Mouse (Mus musculus) CD4-positive, CD25-positive, alpha-beta regulatory T cell, adult 2 months (primary cell): ENCODE measurements at regions not wholly inside any gene's neighbourhood (a gene's known extent, or its start where the extent isn't known, plus 50 kb on each side); places are given as distances from the start of the nearest gene placed in this dataset.

Experiments used
- DNase-seq: peaks from one replicate; pipeline ENCODE4 v3.0.0-alpha.2; 2012; ENCODE audit warnings: low read depth, low spot score

DNA sequence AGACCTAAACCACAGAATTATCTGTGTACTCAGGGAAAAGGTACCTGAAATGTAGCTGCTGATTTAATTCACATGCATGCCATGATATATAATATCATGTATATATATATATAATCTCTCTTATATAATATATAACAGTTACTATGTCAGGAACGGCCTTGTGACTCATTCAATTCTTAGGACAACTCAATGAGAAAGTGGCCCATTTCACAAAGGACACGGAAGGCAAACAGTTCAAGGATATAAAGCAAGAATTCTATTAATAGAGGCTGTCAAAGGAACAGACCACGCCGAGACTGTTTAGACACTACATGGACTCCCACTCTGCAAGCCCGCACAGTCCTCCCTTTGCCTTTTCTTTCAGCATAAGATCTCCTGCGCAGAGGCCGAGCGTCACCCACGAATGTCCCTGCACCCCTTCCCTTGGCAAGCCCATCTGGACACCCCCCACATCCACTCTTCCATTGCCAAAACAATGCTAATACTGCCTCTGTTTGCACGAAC is 148.0 kb upstream of the Klf14 start:
- DNase-seq = no peak

DNA sequence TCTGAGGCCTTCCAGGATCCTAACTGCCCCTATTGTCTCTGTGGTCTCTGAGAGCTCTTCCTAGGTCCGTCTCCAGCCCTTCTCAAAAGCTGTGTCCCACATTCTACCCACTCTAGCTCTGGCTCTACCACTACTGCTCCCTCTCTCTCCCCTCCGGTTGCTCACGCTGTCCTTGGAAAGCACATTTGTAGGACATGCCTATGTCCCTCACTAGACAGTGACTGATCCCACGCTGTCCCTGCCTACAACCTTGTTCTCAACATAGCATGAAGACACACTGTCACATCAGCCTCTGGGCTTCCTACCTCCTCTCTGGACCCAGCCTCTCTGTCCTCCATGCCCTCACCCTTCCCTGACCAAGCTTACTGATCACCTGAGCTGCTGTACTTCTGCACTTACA is 148.5 kb upstream of the Klf14 start:
- DNase-seq = no peak

DNA sequence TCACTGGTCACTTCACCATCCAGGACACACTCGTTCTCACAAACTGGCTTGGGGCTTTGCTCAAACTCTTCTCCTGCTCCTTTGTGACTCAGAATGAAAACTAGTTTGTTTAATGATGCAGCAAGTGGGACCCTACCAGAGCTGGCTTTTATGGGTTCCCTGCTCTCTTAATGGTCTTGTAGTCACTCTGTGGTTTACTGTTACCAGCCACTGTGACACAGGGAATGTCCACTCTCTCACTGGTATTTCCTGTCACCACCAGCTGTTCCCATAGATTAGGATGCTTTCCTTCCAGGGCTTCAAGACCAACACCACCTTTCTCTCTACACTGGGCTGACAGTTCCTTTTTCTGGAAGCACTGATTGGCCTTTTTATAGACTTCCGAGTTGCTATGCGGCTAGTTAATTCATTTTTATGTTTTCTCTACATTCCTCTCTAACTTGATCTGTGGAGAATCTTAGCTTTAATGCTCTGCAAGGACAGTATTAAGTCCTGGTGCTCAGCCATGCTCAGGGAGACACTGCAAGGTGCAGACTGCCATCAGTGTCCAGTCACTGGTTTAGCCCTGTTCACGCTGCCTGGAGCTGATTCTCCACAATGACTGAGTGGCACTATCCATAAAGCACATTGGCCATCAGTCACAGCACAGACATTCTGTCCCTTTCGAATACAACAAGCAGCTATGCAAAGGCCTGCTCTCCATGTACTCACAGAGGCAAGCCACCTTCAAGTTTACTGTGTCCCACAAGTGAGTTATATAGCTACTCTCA is 149.2 kb upstream of the Klf14 start:
- DNase-seq = no peak

DNA sequence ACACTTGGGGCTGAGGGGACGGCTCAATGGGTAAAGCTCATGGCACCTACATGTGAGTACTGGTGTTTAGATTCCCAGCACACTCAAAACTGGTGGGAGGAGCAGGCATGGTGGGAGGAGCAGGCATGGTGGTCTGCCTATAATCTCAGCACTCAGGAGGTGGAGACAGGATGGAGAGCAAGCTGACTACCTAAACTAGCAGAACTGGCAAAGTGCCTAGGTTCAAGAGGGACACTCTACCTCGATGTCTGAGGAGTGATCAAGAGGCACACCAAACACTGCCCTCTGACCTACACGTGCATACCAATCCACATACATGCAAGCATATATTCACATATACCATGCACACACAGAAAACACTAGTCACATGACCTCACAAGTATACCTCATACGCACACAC is 150.7 kb upstream of the Klf14 start:
- DNase-seq = no peak

DNA sequence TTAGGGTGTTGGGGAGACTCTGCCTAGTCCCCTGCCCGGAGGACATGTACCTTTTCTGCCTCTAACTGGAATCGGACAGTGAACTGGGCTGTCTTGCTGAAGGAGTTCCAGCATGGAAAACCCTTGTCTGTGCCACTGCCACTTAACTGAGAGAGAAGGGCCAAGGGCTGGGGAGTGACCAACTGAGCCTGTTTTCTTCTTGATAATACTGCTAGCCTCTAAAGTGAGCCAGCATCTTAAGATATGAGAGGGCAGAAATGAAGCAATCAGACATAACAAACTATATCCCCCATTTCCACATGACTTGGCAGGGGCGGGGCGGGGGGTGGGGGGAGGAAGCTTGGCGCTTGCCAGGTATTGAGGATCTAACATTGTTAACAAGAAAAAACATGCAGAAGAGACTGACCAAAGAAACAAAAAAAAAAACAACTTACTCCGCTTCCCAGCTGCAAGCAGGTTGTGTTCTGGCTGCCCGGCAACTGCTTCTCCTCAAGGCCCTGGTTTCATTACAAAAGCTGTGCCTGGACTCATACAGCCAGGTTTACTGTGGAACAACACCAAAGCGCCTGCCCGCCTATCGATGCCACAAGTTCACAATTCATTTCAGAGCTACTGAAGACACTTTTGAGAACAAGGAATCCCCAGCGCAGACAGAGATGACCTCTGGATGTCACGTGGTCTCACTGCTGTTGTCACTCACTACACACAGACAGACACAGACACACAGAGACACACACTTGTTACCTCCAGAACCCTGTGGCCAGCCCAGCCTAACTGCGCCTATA is 153.6 kb upstream of the Klf14 start:
- no peak for DNase-seq

DNA sequence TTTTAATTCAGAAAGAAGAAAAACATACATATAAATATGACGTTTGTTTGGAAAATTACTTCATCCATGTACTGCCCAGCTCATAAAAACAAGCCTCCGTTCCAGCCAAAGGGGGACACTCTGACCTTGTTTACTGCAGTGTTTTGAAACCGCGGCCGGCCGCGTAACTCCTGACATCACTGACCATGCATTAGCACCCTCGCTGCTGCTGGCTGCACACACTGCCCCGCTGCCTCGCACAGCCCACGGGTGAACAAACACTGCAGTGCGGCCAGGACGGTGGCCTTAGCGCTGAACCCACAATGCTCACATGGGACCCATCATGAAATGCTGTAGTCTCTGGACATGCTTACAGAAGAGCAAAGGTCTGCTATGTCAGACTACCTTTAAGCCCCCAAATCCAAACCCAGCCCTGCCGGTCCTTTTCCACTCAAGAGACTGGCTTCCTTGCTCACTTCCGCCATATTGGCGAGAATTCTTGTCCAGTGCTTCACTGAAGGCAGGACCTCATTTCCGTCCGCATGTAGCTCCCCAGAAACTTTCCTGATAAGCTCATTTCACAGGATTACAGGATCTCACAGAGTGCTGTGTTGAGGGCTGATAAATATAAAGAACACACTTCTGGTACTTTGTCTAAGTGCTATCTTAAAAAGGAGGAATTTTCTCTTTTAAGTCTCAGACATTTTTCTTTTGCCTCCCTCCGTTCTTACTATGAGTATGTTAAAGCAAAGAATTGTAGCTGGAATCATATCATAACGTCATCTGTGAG is 154.9 kb upstream of the Klf14 start:
- DNase-seq = no peak

DNA sequence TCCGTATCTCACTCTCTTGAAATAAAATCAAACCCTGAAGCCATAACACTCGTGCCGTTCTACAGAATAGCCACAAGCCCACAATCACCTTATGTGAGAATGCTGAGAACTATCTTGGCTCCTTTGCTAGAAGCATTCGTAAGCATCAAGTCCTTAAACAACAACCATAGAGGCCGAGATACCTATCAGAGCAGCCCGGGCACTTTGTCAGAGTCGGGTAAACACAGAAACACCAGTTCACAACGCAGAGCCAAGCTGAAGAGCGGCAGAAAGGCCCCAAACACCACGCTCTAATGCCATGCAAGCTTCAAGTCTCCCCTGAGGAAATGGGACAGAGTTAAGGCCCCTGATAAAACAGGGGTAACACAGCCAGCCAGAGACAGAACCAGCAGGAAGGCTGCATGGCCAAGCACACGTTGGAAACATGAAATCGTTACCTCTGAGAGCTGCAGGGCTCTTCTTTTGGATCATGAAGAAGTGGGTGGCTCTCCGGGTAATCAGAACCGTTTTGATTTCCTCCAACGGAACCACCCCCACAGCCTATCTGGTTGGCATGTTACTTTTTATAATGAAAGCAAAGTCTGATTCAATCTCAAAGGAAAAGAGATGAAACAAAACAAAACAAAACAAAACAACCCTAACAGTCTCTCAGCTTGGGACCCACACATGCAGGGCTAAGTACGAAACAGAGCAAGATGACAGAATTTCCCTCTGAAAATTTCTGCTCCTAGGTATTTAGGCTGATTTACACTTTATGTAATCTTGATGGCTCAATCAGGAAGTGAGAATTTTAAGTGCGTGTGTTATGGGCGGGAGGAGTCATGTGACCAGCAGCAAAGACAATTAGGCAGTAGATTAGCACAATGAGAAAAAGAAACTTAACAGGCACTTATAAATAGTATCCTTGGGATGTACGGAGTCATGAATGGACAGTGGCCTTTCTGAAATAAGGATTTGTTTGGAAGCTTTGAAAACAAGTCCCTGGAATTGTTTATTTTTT is 155.8 kb upstream of the Klf14 start:
- peak; percentile 80 for DNase-seq

DNA sequence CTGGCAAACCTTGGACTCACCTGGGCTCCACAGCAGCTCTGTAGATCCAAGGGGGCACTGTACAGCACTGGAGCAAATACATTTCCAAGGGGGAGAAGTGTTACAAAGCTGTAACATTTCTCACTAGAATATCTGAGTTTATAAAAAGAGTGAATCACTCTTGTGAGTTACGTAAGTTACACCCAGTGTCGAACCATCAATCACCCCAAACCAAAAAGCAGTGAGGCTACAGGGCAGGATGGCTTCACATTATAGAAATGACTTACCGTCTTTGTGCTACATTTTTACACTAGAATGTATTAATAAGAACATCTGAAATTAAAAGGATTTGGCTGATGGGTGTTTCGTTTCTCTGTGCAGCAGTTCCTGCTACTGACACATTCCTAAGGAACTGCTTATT is 156.7 kb upstream of the Klf14 start:
- no peak for DNase-seq

DNA sequence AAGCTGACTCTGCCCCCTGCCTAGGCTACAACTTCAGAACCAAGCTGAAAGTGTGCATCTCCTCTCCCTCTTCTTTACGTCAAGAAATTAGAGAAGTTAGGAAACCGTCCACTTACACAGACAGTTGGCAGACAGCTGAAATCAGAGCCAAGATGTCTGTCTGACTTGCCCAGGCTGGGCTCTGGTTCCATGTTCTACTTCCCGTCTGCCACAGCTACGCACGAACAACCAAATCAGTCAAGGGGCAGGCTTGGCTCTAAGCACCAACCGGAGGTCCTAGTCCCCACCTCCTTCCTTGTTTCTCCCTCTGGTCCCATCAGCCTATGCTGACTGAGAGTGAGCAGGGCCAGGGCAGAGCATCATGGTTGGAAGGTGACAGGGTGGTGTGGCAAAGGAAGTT is 157.5 kb upstream of the Klf14 start:
- DNase-seq = no peak

DNA sequence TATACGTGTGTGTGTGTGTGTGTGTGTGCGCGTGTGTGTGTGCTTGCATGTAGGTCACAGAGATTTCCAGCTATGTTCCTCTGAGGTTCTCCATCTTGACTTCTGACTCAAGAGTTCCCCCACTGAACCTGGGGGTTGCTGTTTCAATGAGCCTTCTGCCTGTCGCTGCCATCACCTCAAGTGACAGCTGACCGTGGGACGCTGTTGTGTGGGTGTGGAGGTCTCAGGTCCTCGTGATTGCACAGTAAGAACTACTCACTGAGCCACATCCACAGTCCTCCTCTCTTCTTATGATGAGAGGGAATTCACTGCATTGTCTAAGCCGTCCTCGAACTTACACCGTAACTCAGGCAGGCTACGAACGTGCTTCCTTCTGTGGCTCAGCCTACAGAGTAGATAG is 158.8 kb upstream of the Klf14 start:
- DNase-seq = peak; percentile 29

DNA sequence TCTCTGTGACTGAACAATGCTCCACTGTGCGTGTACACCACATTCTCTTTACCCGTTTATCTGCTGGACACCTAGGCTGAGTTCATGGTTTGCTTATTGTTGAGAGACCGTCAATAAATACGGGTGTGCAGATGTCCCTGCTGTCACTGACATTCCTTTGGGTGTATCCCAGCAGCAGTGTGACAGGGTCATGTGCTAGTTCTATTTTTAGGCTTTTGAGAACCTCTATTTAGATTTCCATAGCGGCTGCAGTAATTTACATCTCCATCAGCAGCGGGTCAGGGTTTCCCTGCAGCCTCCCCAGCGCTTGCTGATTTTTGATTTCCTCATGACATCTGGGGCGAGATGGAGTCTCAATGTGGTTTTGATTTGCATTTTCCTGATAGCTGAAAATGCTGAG is 162.1 kb upstream of the Klf14 start:
- no peak for DNase-seq

DNA sequence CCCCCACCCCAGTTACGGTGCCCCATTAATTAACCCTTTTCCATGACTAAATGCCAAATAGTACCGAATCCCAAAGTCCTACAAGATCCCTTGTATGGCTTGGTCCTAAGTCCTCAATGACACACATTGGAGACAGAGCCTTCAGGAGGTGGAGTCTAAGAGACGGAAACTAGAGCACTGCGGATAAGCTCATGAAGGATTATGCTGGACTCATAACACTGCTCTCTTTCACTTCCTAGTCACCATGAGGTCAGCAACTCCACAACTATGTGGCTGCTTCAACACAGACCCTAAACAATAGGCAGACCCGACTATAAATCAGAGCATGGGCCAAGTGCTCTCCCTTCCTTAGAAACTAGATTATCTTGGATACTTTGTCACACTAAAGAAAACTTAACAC is 164.0 kb upstream of the Klf14 start:
- no peak for DNase-seq

DNA sequence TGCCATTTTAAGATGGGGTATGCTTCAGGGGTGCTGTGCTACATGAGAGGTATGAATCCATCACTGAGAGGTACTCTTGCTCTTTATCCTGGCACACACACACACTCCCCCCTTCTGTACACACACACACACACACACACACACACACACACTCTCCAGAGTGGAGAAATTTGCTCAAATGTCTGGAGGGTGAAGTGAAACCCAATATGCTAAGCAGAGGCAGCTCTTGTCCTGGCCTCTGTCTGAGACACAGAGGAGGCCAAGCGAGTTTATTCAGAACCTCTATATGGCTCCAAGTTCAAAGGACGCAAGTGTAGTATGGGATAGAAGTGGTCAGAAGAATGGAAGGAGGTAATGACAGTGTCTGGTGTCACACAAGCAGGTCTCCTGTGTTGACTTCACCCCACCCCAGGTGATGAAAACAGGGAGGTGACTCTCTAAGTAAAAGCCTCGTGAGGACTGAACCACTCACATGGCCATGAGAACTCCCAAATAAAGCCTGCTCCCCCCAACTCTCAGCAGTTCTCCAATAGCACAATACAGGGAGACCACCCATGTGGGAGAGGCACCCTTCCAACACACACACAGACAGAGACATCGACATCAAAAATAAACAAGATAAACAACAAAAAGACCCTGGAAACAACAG is 164.6 kb upstream of the Klf14 start:
- no peak for DNase-seq

DNA sequence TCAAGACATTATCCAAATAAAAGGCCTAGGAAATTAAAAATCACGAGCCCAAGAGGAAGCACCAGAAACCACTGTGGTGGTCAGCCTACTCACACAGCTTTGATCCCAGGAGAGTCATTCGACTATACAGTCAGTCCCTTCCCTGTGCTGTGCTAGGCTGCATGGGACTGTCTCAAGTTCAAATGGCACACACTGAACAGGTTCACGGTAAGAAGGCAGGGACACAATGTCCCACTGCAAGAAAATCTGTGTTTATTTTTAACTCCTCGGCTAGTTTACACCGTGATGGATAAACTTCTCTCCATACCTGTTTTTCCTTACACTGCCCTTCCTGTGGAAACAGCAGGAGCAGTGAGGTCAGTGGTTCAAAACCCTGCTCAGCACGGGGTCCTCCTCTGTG is 165.2 kb upstream of the Klf14 start:
- peak; percentile 27 for DNase-seq

DNA sequence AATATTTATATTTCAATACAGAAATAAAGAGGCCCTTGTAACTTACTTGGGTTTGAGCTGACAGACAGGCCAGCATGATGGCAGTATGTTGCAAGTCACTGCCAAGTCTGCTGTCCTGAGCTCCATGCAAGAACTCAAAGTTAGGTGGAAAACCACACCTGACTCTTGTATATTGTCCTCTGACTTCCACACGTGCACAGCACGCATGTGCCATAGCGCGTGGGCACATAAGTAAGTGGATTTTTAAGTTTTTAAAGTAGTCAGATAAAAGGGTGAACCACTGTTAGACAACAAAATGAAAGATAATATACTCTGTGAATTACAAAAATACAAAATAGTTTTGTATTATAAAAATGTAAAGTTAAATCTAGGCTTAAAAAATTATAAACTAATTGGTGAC is 166.0 kb upstream of the Klf14 start:
- DNase-seq = peak; percentile 34

DNA sequence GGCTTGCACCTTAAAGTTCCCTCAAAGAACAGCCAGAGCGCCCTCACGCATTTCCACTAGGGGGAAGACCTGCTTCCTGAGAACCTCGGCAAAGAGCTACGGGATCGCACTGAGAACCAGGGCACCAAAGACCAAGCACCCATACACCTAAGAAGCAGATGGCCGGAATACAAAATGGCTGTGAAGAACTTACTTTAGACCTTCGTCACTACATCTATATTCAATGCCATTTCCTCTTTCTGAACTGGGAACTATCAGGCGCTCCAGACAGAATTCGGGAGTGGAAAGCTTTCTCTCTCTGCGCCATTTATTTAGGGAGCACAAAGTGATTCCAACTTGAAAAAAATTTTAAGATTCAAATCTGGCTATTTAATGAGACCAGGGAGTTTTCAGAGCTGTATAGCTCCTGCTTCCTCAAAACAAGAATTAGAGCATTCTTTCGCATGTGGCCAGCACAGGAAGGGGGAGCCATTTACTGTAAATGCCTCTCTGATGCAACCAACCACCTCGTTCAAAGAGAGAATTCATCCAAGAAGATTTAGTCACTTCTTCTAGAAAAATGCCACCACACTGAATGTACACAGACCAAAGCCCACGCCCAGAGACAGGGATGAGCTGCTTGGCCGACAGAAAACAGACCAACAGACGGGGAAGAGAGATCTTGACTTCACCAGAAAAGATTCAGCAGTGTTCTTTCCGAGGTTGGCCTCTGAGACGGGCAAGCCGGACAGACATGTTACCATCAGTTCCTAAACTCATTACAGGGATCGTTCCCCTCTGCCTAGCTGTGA is 166.6 kb upstream of the Klf14 start:
- DNase-seq = peak; percentile 85

DNA sequence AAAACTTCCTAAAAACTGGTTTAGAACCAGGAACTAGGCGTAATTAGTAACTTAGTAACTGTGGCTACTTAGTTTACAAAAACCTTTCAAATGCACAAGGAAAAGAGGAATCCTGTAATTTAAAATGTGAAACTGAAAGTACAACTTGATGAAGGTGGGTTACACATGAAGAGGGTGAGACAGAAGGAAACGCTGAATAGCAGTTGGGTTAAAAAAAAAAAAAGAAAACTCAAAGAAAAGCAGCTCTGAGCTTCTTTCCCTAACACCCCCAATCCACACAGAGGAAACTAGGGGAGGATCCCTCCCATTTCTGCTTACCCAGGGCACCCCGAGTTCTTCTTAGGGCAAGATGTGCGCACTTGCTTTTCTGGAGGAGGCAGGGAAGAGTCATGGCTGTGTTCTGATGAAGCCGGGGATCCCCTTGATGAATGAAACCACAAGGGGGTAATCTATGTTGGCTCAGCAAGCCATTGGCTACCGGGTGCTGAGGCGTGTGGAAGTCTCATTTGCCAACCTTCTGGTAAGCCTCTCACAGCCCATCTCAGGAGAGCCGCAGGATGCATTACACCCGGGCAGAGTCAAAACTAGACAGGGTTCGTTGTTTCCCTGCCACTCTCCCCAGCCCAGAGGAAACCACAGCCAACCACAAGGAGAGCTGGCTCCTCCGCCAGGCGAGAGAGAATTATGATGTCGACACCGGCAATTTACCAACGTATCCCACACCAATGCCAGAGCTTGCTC is 167.4 kb upstream of the Klf14 start:
- peak; percentile 89 for DNase-seq

DNA sequence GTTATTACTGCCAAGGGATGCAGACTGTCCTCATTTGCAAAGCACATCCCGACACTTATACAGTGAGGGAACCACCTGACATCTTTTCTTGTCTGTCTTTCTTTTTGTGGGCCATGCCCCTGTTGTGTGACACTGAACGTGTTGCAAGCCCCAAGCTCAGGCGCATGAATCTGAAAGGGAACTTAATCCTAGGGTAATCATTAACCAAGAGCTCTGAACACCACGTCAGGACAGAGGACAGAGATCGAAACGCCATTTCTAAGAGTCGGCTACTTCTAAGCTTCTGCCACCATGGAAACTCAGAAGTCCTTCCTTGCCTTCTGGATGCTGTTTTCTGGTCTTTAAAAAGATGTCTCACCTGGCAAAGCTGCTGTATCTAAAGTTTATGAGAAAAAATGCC is 170.3 kb upstream of the Klf14 start:
- DNase-seq = no peak

DNA sequence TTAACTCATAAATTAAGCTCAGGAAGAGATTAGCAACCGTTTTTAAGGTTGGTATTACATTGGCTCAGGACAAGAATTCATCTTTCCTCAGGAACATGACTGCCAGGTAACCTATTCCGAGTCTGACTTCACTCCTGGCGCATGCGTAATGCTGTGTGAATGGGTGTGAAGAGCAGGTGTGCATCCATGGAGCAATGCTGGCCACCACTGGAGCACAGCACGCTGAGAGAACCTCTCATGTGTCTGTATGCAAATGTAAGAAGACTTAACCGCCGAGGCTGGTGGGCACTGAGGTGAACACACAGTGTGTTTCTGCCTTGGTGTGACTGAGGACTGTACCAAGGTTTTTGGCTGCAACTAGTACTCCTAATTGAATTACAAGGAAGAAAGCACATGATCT is 171.1 kb upstream of the Klf14 start:
- no peak for DNase-seq
